Mouse (Mus musculus) hindbrain, postnatal 0 days (tissue): ENCODE data around the gene Lin28b. TPM values are rescaled to one million over a fixed set of nuclear protein-coding genes. Genes with fewer than 3 reads are reported as not detected.

ENCODE experiments used
- ATAC-seq: fragments of 200-750 bp; cut with Nextera tagmentation; 2 replicates; pipeline ENCODE4 v1.8.0; 2017; ENCODE audit warnings: mild to moderate bottlenecking, moderate TSS enrichment, moderate library complexity
- DNase-seq: peaks from one replicate; pipeline ENCODE4 v3.0.0-alpha.2; 2015; ENCODE audit warnings: low spot score
- H3K27ac ChIP-seq: fragments of 300-500 bp; sonication (generic); 2 replicates; pipeline ENCODE4 v1.5.1; 2014; ENCODE audit warnings: mild to moderate bottlenecking
- H3K27me3 ChIP-seq: fragments of 300-500 bp; sonication (generic); 2 replicates; pipeline ENCODE4 v1.6.1; 2014; ENCODE audit warnings: low read length, mixed read lengths; ENCODE audit not compliant: insufficient read depth
- H3K36me3 ChIP-seq: fragments of 300-500 bp; sonication (generic); 2 replicates; pipeline ENCODE4 v1.6.1; 2014; ENCODE audit warnings: low read length, mixed read lengths; ENCODE audit not compliant: insufficient read depth
- H3K4me1 ChIP-seq: fragments of 300-500 bp; sonication (generic); 2 replicates; pipeline ENCODE4 v1.6.1; 2014; ENCODE audit warnings: antibody characterized with exemption, low read length, mixed read lengths; ENCODE audit not compliant: insufficient read depth
- H3K4me2 ChIP-seq: fragments of 300-500 bp; sonication (generic); 2 replicates; pipeline ENCODE4 v1.6.1; 2014; ENCODE audit warnings: low read depth, mild to moderate bottlenecking, low read length, moderate library complexity, mixed read lengths
- H3K4me3 ChIP-seq: fragments of 300-500 bp; sonication (generic); 2 replicates; pipeline ENCODE4 v1.5.1; 2014; ENCODE audit warnings: low read length
- H3K9ac ChIP-seq: fragments of 300-500 bp; sonication (generic); replicated peaks from 2 replicates; pipeline ENCODE4 v1.6.1; 2014; ENCODE audit warnings: mild to moderate bottlenecking, low read length, moderate library complexity, mixed read lengths
- H3K9me3 ChIP-seq: fragments of 300-500 bp; sonication (generic); 2 replicates; pipeline ENCODE4 v1.6.1; 2016; ENCODE audit warnings: low read length, mixed read lengths
- CTCF ChIP-seq: IDR thresholded peaks from 2 replicates; pipeline ENCODE4 v1.5.1; 2016; ENCODE audit warnings: antibody characterized with exemption, control low read depth, low read depth
- WGBS: fragments of 180-500 bp; shearing (Covaris S2); extraction: QIAGEN DNeasy Blood & Tissue Kit; methylation state at CpG from one replicate; pipeline ENCODE4 v1.1.7; 2014; 5-methylcytosine and 5-hydroxymethylcytosine counted together
- polyA plus RNA-seq: library from polyadenylated mRNA; unstranded; fragments of >200 nt; fragmentation: Nextera tagmentation; extraction: Ambion mirVana; gene quantifications from 2 replicates; pipeline ENCODE4 v1.2.1, GENCODE M21; 2015
- total RNA-seq: library from RNA; depleted of rRNA; stranded (reverse); fragments of >200 nt; gene quantifications from 2 replicates; pipeline ENCODE4 v1.2.3, GENCODE M21; 2014; rRNA removed

The Lin28b gene
- total and polyA plus RNA-seq, 2 experiments from 2014 or later, result 3.6 to 8.0 TPM

- Histone ChIP-seq H3K36me3 (no peaks in the 10 kb centered on the region), H3K4me3 (peak overlapping the region; percentile 63), H3K4me2 (peak overlapping the region; percentile 83), H3K27me3 (0 out of 2 replicates have a peak, but pooled peaks cover 6% of the 10 kb centered on the region), H3K9ac (no peak overlapping the region; the same call in 1 of the 2 replicates), H3K9me3 (no peaks in the 10 kb centered on the region), H3K27ac (no peak overlapping the region), H3K4me1 (no peaks in the 10 kb centered on the region)
- no peak for TF ChIP-seq CTCF
- ATAC-seq, result peak; percentile 48; the same call in 1 of the 2 replicates
- DNase-seq, result no peak
- WGBS, result 27% methylated on average over 7 of the region's 7 CpGs
These were observed 151.3 kb downstream of the Lin28b start for GRCm38 (mm10) chr10:45334925-45335324.

GRCm38 (mm10) chr10:45328196-45329000, 157.8 kb downstream of the Lin28b start:
- whole genome bisulfite sequencing, result 74% methylated on average over 7 of the region's 7 CpGs
- H3K4me2 ChIP-seq, result no peak overlapping the region
- H3K4me1 ChIP-seq, result no peaks in the 10 kb centered on the region
- DNase-seq (no peak), ATAC-seq (0 out of 2 replicates have a peak, but pooled peaks have one; percentile 38)
- no peak overlapping the region for H3K9ac ChIP-seq
- H3K9me3 ChIP-seq, result no peaks in the 10 kb centered on the region
- no peak for TF ChIP-seq CTCF
- no peak overlapping the region for H3K27ac ChIP-seq
- no peak overlapping the region for H3K4me3 ChIP-seq
- H3K36me3 ChIP-seq, result no peaks in the 10 kb centered on the region
- H3K27me3 ChIP-seq, result no peaks in the 10 kb centered on the region

Other genes starting within 250 kb of the Lin28b start
- gene Bves, start 150.6 kb downstream of the Lin28b start, total RNA-seq, result 0.72 and 2.0 TPM in 2 replicates
- 1.1 TPM in 2 replicates for gene Bves, start 150.6 kb downstream of the Lin28b start, polyA plus RNA-seq
- 14.8 and 25.8 TPM in 2 replicates for gene Hace1, start 91.4 kb upstream of the Lin28b start, total RNA-seq
- 7.4 and 9.6 TPM in 2 replicates for gene Hace1, start 91.4 kb upstream of the Lin28b start, polyA plus RNA-seq